Mouse (Mus musculus) brain, embryonic 14.5 days (tissue): ENCODE data around the gene Ldb1.

Experiments
- CTCF ChIP-seq: fragments of 200-500 bp; IDR thresholded peaks from 2 replicates; pipeline ENCODE4 v1.5.1; 2012; ENCODE audit warnings: inconsistent platforms, mild to moderate bottlenecking, moderate library complexity, borderline replicate concordance; ENCODE audit not compliant: insufficient read depth, insufficient read length; ENCODE audit errors: extremely low read depth
- POLR2A ChIP-seq: fragments of 200-500 bp; IDR thresholded peaks from 2 replicates; pipeline ENCODE4 v1.6.1; 2012; ENCODE audit warnings: mild to moderate bottlenecking, inconsistent platforms, borderline replicate concordance; ENCODE audit not compliant: poor library complexity, insufficient read depth, insufficient read length, severe bottlenecking; ENCODE audit errors: extremely low read depth

DNA sequence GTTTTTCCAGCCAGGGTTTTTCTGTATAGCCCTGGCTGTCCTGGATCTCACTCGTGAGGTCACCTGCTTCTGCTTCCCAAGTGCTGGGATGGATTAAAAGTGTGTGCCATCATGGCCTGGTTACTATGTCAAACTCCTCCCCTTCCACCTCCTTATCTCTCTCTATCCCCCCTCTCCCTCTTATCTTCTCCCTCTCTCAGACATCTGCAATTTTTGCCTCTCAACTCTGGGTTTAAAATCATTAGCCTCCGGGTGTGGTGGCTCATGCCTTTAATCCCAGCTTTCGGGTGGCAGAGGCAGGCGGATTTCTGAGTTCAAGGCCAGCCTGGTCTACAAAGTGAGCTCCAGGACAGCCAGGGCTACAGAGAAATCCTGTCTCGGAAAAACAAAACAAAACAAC lies 29.3 kb upstream of the Ldb1 start:
- no peak for TF ChIP-seq POLR2A
- no peak for TF ChIP-seq CTCF
